Mouse (Mus musculus) small intestine, adult 2 months (tissue): ENCODE measurements around the gene Fam118b.

Experiments
- CTCF ChIP-seq: fragments of 200-500 bp; IDR thresholded peaks from 2 replicates; pipeline ENCODE4 v1.5.1; 2012; ENCODE audit warnings: low read depth, mild to moderate bottlenecking, control low read depth, inconsistent platforms, low read length, moderate library complexity, mixed read lengths; ENCODE audit not compliant: insufficient replicate concordance, insufficient read length; ENCODE audit errors: extremely low read depth
- POLR2A ChIP-seq: fragments of 200-500 bp; IDR thresholded peaks from 2 replicates; pipeline ENCODE4 v1.6.1; 2012; ENCODE audit warnings: low read depth, mild to moderate bottlenecking, control low read depth, inconsistent platforms, low read length, moderate library complexity

DNA sequence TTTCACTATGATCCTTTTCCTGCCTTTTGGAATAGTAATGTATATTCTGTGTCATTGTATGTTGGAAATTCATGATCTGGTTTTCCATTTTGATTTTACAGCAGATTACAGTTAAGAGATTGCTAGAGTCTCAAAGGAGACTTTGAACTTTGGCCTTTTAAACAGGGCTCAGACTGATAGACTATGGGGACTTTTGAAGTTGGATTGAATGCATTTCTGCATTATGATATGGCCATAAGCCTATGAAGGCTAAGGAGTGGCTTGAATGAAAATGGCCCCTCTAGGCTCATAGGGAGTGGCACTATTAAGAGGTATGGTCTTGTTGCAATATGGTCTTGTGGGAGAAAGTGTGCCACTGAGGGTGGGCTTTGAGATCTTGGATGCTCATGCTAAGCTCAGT, 30.2 kb upstream of the Fam118b start:
- no peak for TF ChIP-seq CTCF
- no peak for TF ChIP-seq POLR2A
